Mouse (Mus musculus): ENCODE data around the gene Ccdc82. TPM values are rescaled to one million over a fixed set of nuclear protein-coding genes. Genes with fewer than 3 reads are reported as not detected.

The Ccdc82 gene
- polyA plus RNA-seq, 1 experiment: 0.70 TPM

DNA sequence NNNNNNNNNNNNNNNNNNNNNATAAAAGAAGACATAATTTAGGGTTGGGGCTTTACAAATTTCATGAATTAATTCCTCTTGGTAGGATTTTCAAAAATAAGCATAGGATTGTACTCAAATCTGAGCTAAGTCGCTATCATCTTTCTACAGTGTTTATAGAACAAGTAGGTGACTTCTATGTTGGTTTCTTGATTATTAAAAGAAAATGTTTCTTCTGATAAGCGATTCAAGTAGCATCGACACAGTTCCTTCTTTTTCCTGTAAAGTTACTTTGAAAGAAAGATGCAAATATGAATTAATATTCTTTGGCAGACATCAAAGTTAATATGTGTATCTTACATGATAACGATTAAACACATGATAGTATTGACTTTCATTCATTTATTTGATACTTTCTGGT, 1.3 kb downstream of the Ccdc82 start:
- H3K27me3 ChIP-seq (replicated peaks): no peaks in the 10 kb centered on the region
- H3K9me3 ChIP-seq: no peaks in the 10 kb centered on the region
- H3K36me3 ChIP-seq (replicated peaks; ENCODE audit: low read length): peaks cover 16% of the 10 kb centered on the region
- peaks cover 38% of the 10 kb centered on the region for H3K4me1 ChIP-seq
- no peak overlapping the region for H3K4me3 ChIP-seq (replicated peaks)
- no peak for TF ChIP-seq GATA1 (IDR thresholded peaks at IDR 0.05; ENCODE audit: borderline replicate concordance, low read length)
- TF ChIP-seq FLI1 (IDR thresholded peaks at IDR 0.05; ENCODE audit: low read length): no peak

- no peaks in the 10 kb centered on the region for H3K9me3 ChIP-seq
- H3K4me3 ChIP-seq (replicated peaks): no peak overlapping the region
- peaks cover 41% of the 10 kb centered on the region for H3K36me3 ChIP-seq (replicated peaks; ENCODE audit: low read length)
- no peaks in the 10 kb centered on the region for H3K27me3 ChIP-seq (replicated peaks)
- TF ChIP-seq FLI1 (IDR thresholded peaks at IDR 0.05; ENCODE audit: low read length) (no peak), GATA1 (IDR thresholded peaks at IDR 0.05; ENCODE audit: borderline replicate concordance, low read length) (no peak)
- H3K4me1 ChIP-seq: peaks cover 27% of the 10 kb centered on the region
Measured at GRCm38 (mm10) chr9:13251251-13251650, 4.5 kb downstream of the Ccdc82 start.

GRCm38 (mm10) chr9:13256726-13257125, 10.0 kb downstream of the Ccdc82 start:
- no peak for TF ChIP-seq FLI1 (IDR thresholded peaks at IDR 0.05; ENCODE audit: low read length)
- TF ChIP-seq GATA1 (IDR thresholded peaks at IDR 0.05; ENCODE audit: borderline replicate concordance, low read length): no peak
- Histone ChIP-seq H3K4me1 (peaks cover 36% of the 10 kb centered on the region), H3K4me3 (replicated peaks) (peak overlapping the region; percentile 57), H3K9me3 (no peaks in the 10 kb centered on the region), H3K27me3 (replicated peaks) (no peaks in the 10 kb centered on the region), H3K36me3 (replicated peaks; ENCODE audit: low read length) (peaks cover 60% of the 10 kb centered on the region)

DNA sequence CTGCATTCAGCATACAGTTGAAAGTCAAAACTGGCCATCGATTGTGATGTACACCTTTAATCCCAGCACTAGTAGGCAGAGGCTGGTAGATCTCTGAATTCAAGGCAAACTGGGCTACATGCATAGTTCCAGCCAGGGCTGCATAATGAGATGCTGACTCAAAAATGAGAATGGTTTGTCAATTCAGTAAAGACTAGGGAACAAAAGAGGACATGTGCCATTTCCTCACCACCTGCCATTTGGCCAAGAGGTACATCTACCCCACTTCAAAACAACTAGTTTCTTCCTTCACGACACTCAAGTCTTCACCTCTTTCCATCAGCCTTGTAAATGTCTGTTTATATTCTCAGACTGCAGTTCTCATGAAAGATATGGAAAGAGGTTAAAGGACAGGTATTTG, 11.4 kb downstream of the Ccdc82 start:
- Histone ChIP-seq H3K4me1 (peaks cover 36% of the 10 kb centered on the region), H3K36me3 (replicated peaks; ENCODE audit: low read length) (peaks cover 57% of the 10 kb centered on the region), H3K9me3 (no peaks in the 10 kb centered on the region), H3K4me3 (replicated peaks) (no peak overlapping the region), H3K27me3 (replicated peaks) (no peaks in the 10 kb centered on the region)
- TF ChIP-seq FLI1 (IDR thresholded peaks at IDR 0.05; ENCODE audit: low read length) (no peak), GATA1 (IDR thresholded peaks at IDR 0.05; ENCODE audit: borderline replicate concordance, low read length) (no peak)

DNA sequence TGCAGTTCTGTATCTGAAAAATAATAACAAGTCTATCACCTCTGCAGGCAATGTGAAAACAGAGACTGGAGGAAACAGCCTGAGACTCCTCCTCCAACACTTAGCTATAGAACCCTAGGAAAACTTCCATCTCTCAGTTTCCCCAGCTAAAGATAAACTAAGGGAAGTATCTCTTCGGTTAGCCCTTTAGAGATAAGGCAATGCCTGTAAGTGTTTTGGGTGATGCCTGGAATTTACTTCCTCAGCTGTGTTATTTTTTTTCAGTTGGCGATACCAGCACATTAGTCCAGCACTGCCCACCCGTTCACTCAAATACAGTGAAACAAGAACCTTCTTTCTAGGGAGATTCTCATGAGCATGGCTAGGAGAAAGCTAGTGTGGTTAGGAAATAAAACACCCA, 14.2 kb downstream of the Ccdc82 start:
- peaks cover 55% of the 10 kb centered on the region for H3K36me3 ChIP-seq (replicated peaks; ENCODE audit: low read length)
- H3K9me3 ChIP-seq: no peaks in the 10 kb centered on the region
- TF ChIP-seq GATA1 (IDR thresholded peaks at IDR 0.05; ENCODE audit: borderline replicate concordance, low read length): no peak
- no peak for TF ChIP-seq FLI1 (IDR thresholded peaks at IDR 0.05; ENCODE audit: low read length)
- no peak overlapping the region for H3K4me3 ChIP-seq (replicated peaks)
- no peaks in the 10 kb centered on the region for H3K27me3 ChIP-seq (replicated peaks)
- peaks cover 33% of the 10 kb centered on the region for H3K4me1 ChIP-seq

DNA sequence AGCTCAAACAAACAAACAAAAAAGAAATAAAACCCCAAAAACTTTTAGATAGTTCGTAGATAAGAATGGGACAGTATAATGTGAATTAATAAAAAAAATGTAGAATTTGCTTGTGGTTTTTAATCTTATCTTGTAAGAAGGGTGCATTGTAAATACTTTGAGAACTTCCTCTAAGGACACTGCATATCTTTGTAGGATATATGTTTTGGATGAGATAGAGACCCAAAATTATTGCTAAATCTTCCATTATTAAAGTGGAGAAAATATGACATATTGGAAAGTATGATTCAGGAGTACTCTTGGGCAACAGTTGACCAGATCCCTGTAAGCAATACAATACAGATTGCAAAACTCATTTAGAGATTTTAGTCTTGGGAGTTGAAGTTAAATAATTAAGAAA, 26.5 kb downstream of the Ccdc82 start:
- TF ChIP-seq FLI1 (IDR thresholded peaks at IDR 0.05; ENCODE audit: low read length): no peak
- H3K27me3 ChIP-seq (replicated peaks): no peaks in the 10 kb centered on the region
- H3K9me3 ChIP-seq: no peaks in the 10 kb centered on the region
- H3K4me1 ChIP-seq: no peaks in the 10 kb centered on the region
- no peak overlapping the region for H3K4me3 ChIP-seq (replicated peaks)
- H3K36me3 ChIP-seq (replicated peaks; ENCODE audit: low read length): peaks cover 41% of the 10 kb centered on the region

GRCm38 (mm10) chr9:13287482-13287881, 40.7 kb downstream of the Ccdc82 start:
- Histone ChIP-seq H3K27me3 (replicated peaks) (no peaks in the 10 kb centered on the region), H3K36me3 (replicated peaks; ENCODE audit: low read length) (peaks cover 56% of the 10 kb centered on the region), H3K9me3 (no peaks in the 10 kb centered on the region), H3K4me3 (replicated peaks) (no peak overlapping the region), H3K4me1 (peaks cover 4% of the 10 kb centered on the region; the same call in 1 of the 2 replicates)
- TF ChIP-seq FLI1 (IDR thresholded peaks at IDR 0.05; ENCODE audit: low read length): no peak

DNA sequence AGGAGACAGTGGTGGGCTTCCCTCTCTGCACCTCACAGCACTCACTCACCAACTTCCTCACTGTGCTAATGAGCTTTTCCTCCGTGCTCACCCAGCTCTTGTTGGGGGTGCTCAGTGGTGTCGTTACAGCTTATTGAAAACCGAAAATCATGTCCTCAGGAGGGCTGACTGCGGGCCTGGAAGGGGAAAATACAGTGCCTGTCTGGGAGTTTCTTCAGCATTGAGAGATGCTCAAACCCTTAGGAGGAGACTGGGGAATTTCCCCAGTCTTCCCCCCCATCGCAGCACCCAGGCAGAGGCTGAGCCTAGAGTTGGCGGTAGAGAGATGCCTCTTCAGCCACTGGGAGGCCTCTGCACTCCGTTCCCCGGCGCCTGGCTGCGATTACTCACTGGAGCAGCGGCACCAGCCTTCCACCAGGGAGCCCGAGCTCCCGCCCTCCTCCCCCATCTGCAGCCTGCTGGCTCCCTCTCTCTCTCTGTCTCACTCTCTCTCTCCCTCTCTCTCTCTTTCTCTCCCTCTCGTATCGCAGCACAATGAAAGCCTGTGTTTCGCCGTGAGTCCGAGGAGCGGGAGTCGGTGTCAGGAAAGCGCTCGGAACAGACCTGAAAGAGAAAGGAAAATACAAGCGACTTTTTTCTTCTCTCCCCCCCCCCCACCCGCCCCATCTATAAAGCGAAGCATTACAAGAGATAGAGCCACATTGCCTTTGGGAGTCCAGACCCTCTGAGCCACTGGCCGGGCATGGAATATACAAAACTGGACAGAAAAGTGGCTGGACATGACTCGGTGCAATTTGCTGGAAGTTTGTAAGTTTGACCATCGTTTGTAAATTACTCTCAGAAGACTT, 49.7 kb downstream of the Ccdc82 start:
- Histone ChIP-seq H3K4me1 (peaks cover 45% of the 10 kb centered on the region), H3K27me3 (replicated peaks) (peaks cover 5% of the 10 kb centered on the region), H3K9me3 (no peaks in the 10 kb centered on the region), H3K36me3 (replicated peaks; ENCODE audit: low read length) (peaks cover 7% of the 10 kb centered on the region), H3K4me3 (replicated peaks) (peak overlapping the region; percentile 94)
- TF ChIP-seq FLI1 (IDR thresholded peaks at IDR 0.05; ENCODE audit: low read length) (no peak), GATA1 (IDR thresholded peaks at IDR 0.05; ENCODE audit: borderline replicate concordance, low read length) (no peak)

GRCm38 (mm10) chr9:13297122-13297667, 50.4 kb downstream of the Ccdc82 start:
- TF ChIP-seq FLI1 (IDR thresholded peaks at IDR 0.05; ENCODE audit: low read length): no peak
- TF ChIP-seq GATA1 (IDR thresholded peaks at IDR 0.05; ENCODE audit: borderline replicate concordance, low read length): no peak
- H3K4me1 ChIP-seq: peaks cover 52% of the 10 kb centered on the region
- H3K9me3 ChIP-seq: no peaks in the 10 kb centered on the region
- H3K27me3 ChIP-seq (replicated peaks): peaks cover 5% of the 10 kb centered on the region
- peaks cover 3% of the 10 kb centered on the region for H3K36me3 ChIP-seq (replicated peaks; ENCODE audit: low read length)
- H3K4me3 ChIP-seq (replicated peaks): peak overlapping the region; percentile 94

DNA sequence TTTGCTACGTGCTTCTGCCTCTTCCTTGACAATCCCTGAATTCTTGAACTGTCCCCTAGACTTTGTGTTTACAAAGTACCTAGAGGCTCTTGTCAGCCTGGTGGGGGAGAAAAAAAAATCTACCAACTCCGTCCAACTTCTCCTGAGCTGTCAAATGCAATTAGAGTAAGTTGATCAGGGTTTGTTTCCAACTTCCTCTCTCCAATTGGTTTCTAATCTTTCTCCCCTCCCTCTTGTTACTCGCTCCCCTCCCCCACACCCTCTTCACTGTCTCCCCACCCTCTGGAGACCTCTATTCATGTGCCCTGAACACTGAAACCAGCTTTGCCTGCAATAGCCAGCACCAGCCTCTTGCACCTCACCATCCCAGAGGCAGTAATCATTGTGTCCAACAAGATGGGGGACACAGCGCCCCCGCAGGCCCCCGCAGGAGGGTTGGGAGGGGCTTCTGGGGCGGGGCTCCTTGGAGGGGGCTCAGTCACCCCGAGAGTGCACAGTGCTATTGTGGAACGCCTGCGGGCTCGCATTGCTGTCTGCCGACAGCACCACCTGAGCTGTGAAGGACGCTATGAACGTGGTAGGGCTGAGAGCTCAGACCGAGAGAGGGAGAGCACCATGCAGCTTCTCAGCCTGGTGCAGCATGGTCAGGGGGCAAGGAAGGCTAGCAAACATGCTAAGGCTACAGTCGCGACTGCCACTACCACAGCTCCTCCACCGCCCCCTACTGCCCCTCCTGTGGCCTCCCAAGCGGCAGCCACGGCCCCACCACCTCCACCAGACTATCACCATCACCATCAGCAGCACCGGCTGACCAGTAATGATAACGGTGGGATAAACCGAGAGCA, 51.1 kb downstream of the Ccdc82 start, which contains the start of gene Maml2:
Maml2 (plus strand) TSS at position 290 of the 845 bp plus-strand sequence.
- H3K36me3 ChIP-seq (replicated peaks; ENCODE audit: low read length): peaks cover under 1% of the 10 kb centered on the region
- no peak for TF ChIP-seq GATA1 (IDR thresholded peaks at IDR 0.05; ENCODE audit: borderline replicate concordance, low read length)
- TF ChIP-seq FLI1 (IDR thresholded peaks at IDR 0.05; ENCODE audit: low read length): no peak
- no peaks in the 10 kb centered on the region for H3K9me3 ChIP-seq
- peaks cover 58% of the 10 kb centered on the region for H3K4me1 ChIP-seq
- H3K4me3 ChIP-seq (replicated peaks): peak within 1 kb of the TSS; percentile 94
- H3K27me3 ChIP-seq (replicated peaks): peaks cover 5% of the 10 kb centered on the region

All from megakaryocyte, embryonic 14.5 days (primary cell).